Mouse (Mus musculus) kidney, postnatal 0 days (tissue): ENCODE data around the gene 1700023F06Rik. TPM values are rescaled to one million over a fixed set of nuclear protein-coding genes. Genes with fewer than 3 reads are reported as not detected.

Experiments
- ATAC-seq: fragments of 200-750 bp; cut with Nextera tagmentation; replicated peaks from 2 replicates; pipeline ENCODE4 v1.8.0; 2017; ENCODE audit warnings: low read depth, moderate number of reproducible peaks, moderate TSS enrichment, moderate library complexity; ENCODE audit not compliant: low FRiP score
- DNase-seq: peaks from one replicate; pipeline ENCODE4 v3.0.0-alpha.2; 2016; ENCODE audit warnings: low spot score
- H3K27ac ChIP-seq: fragments of 300-500 bp; sonication (generic); 2 replicates; pipeline ENCODE4 v1.5.1; 2014; ENCODE audit warnings: mild to moderate bottlenecking
- H3K27me3 ChIP-seq: fragments of 300-500 bp; sonication (generic); 2 replicates; pipeline ENCODE4 v1.6.1; 2014; ENCODE audit warnings: low read length, mixed read lengths; ENCODE audit not compliant: insufficient read depth
- H3K36me3 ChIP-seq: fragments of 300-500 bp; sonication (generic); 2 replicates; pipeline ENCODE4 v1.6.1; 2014; ENCODE audit warnings: low read length, mixed read lengths; ENCODE audit not compliant: insufficient read depth
- H3K4me1 ChIP-seq: fragments of 300-500 bp; sonication (generic); replicated peaks from 2 replicates; pipeline ENCODE4 v1.6.1; 2014; ENCODE audit warnings: antibody characterized with exemption, low read length, mixed read lengths; ENCODE audit not compliant: insufficient read depth
- H3K4me2 ChIP-seq: fragments of 300-500 bp; sonication (generic); 2 replicates; pipeline ENCODE4 v1.6.1; 2014; ENCODE audit warnings: mild to moderate bottlenecking, low read length, moderate library complexity, mixed read lengths
- H3K4me3 ChIP-seq: fragments of 300-500 bp; sonication (generic); replicated peaks from 2 replicates; pipeline ENCODE4 v1.5.1; 2014; ENCODE audit warnings: low read depth, low read length
- H3K9ac ChIP-seq: fragments of 300-500 bp; sonication (generic); 2 replicates; pipeline ENCODE4 v1.6.1; 2014; ENCODE audit warnings: low read depth, low read length
- H3K9me3 ChIP-seq: fragments of 300-500 bp; sonication (generic); replicated peaks from 2 replicates; pipeline ENCODE4 v1.6.1; 2016; ENCODE audit warnings: low read length, inconsistent platforms, mixed read lengths
- CTCF ChIP-seq: IDR thresholded peaks from 2 replicates; pipeline ENCODE4 v1.5.1; 2016; ENCODE audit warnings: antibody characterized with exemption, low read depth, mild to moderate bottlenecking, moderate library complexity
- WGBS: fragments of 180-500 bp; shearing (Covaris S2); extraction: QIAGEN DNeasy Blood & Tissue Kit; methylation state at CpG from one replicate; pipeline ENCODE4 v1.1.7; 2014; 5-methylcytosine and 5-hydroxymethylcytosine counted together
- polyA plus RNA-seq: library from polyadenylated mRNA; unstranded; fragments of >200 nt; fragmentation: Nextera tagmentation; extraction: Ambion mirVana; gene quantifications from 2 replicates; pipeline ENCODE4 v1.2.1, GENCODE M21; 2015

Gene 1700023F06Rik
- polyA plus RNA-seq, 1 experiment from 2014 or later: 0.37 TPM

GRCm38 (mm10) chr11:103149771-103150170, 58.6 kb downstream of the 1700023F06Rik start:
- H3K4me1 ChIP-seq: no peaks in the 10 kb centered on the region
- H3K27me3 ChIP-seq: no peaks in the 10 kb centered on the region
- no peak for TF ChIP-seq CTCF
- no peak overlapping the region for H3K4me2 ChIP-seq
- no peak overlapping the region for H3K9ac ChIP-seq
- H3K36me3 ChIP-seq: no peaks in the 10 kb centered on the region
- DNase-seq: no peak
- H3K4me3 ChIP-seq: no peak overlapping the region
- no peak overlapping the region for H3K27ac ChIP-seq
- H3K9me3 ChIP-seq: no peaks in the 10 kb centered on the region
- WGBS: 93% methylated on average over 4 of the region's 4 CpGs
- ATAC-seq: no peak

Other genes with a start within 250 kb of the 1700023F06Rik start
- gene Nmt1, start 180.4 kb downstream of the 1700023F06Rik start, polyA plus RNA-seq: 60.3 and 60.7 TPM in 2 replicates
- gene Dcakd, start 180.2 kb downstream of the 1700023F06Rik start, polyA plus RNA-seq: 103 and 106 TPM in 2 replicates
- gene Plcd3, start 106.9 kb downstream of the 1700023F06Rik start, polyA plus RNA-seq: 4.2 and 5.6 TPM in 2 replicates
- 36.6 and 39.7 TPM in 2 replicates for gene Acbd4, start 106.9 kb downstream of the 1700023F06Rik start, polyA plus RNA-seq
- 6.5 and 6.8 TPM in 2 replicates for gene Hexim1, start 92.3 kb downstream of the 1700023F06Rik start, polyA plus RNA-seq
- gene Hexim2, start 76.1 kb downstream of the 1700023F06Rik start, polyA plus RNA-seq: 6.5 and 6.9 TPM in 2 replicates
- 2.6 and 3.4 TPM in 2 replicates for gene Fmnl1, start 37.5 kb downstream of the 1700023F06Rik start, polyA plus RNA-seq
- not detected in 2 replicates for gene Spata32, start 9.9 kb upstream of the 1700023F06Rik start, polyA plus RNA-seq
- 3.2 and 3.8 TPM in 2 replicates for gene Map3k14, start 58.9 kb upstream of the 1700023F06Rik start, polyA plus RNA-seq
- 15.9 and 16.6 TPM in 2 replicates for gene Arhgap27, start 155.1 kb upstream of the 1700023F06Rik start, polyA plus RNA-seq
- 5.4 and 6.1 TPM in 2 replicates for gene Plekhm1, start 204.1 kb upstream of the 1700023F06Rik start, polyA plus RNA-seq